Mouse (Mus musculus) liver, embryonic 13.5 days (tissue): ENCODE measurements around the gene Atf7. TPM values are rescaled to one million over a fixed set of nuclear protein-coding genes. Genes with fewer than 3 reads are reported as not detected.

ENCODE experiments used
- ATAC-seq: fragments of 200-750 bp; cut with Nextera tagmentation; 2 replicates; pipeline ENCODE4 v1.8.0; 2017; ENCODE audit warnings: low read depth, mild to moderate bottlenecking, moderate number of reproducible peaks, moderate library complexity
- DNase-seq: peaks from one replicate; pipeline ENCODE4 v3.0.0; 2022
- H3K27ac ChIP-seq: fragments of 300-500 bp; sonication (generic); 2 replicates; pipeline ENCODE4 v1.5.1; 2015; ENCODE audit warnings: moderate library complexity, mild to moderate bottlenecking, inconsistent platforms
- H3K27me3 ChIP-seq: fragments of 300-500 bp; sonication (generic); 2 replicates; pipeline ENCODE4 v1.6.1; 2015; ENCODE audit warnings: mild to moderate bottlenecking, inconsistent platforms
- H3K36me3 ChIP-seq: fragments of 300-500 bp; sonication (generic); 2 replicates; pipeline ENCODE4 v1.6.1; 2015; ENCODE audit warnings: mild to moderate bottlenecking, inconsistent platforms
- H3K4me1 ChIP-seq: fragments of 300-500 bp; sonication (generic); replicated peaks from 2 replicates; pipeline ENCODE4 v1.6.1; 2015; ENCODE audit warnings: inconsistent platforms
- H3K4me2 ChIP-seq: fragments of 300-500 bp; sonication (generic); 2 replicates; pipeline ENCODE4 v1.6.1; 2015; ENCODE audit warnings: inconsistent platforms, mild to moderate bottlenecking, moderate library complexity
- H3K4me3 ChIP-seq: fragments of 300-500 bp; sonication (generic); replicated peaks from 2 replicates; pipeline ENCODE4 v1.5.1; 2015; ENCODE audit warnings: mild to moderate bottlenecking, inconsistent platforms
- H3K9ac ChIP-seq: fragments of 300-500 bp; sonication (generic); 2 replicates; pipeline ENCODE4 v1.6.1; 2015; ENCODE audit warnings: mild to moderate bottlenecking, inconsistent platforms
- H3K9me3 ChIP-seq: fragments of 300-500 bp; sonication (generic); replicated peaks from 2 replicates; pipeline ENCODE4 v1.6.1; 2016; ENCODE audit warnings: inconsistent platforms
- WGBS: fragments of 180-500 bp; shearing (Covaris S2); methylation state at CpG from one replicate; pipeline ENCODE4 v1.1.7; 2015; ENCODE audit not compliant: insufficient replicate concordance; 5-methylcytosine and 5-hydroxymethylcytosine counted together
- polyA plus RNA-seq: library from polyadenylated mRNA; unstranded; fragments of >200 nt; fragmentation: Nextera tagmentation; extraction: Ambion mirVana; gene quantifications from 2 replicates; pipeline ENCODE4 v1.2.1, GENCODE M21; 2015

Atf7 gene
- polyA plus RNA-seq, 1 experiment from 2014 or later, result 8.6 TPM

DNA sequence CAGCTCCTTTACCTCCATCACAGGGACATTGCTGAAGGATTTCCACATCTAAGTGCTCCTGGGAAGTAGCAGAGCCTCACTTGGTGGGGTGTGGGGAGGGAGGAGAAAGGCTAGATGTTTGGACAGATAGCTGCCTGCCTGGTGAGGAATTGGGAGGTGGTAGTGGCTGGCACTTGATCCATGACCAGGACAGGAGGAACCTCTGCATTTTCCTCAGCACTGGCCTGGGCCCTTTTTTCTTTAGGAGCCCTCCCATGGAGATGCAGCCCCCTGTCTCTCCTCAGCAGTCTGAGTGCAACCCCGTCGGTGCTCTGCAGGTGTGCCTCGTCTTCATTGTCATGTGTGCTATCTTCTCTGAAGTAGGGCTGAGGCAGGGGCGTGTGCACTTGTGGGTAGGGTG lies 103.8 kb downstream of the Atf7 start:
- Histone ChIP-seq H3K9me3 (no peaks in the 10 kb centered on the region), H3K36me3 (peaks cover 40% of the 10 kb centered on the region), H3K4me3 (no peak overlapping the region), H3K4me1 (peaks cover 44% of the 10 kb centered on the region), H3K27ac (0 out of 2 replicates have a peak overlapping the region, but pooled peaks have one; percentile 96), H3K9ac (no peak overlapping the region), H3K4me2 (no peak overlapping the region), H3K27me3 (no peaks in the 10 kb centered on the region; the same call in 1 of the 2 replicates)
- DNase-seq, result no peak
- ATAC-seq, result no peak
- WGBS, result 58% methylated on average over 4 of the region's 4 CpGs

DNA sequence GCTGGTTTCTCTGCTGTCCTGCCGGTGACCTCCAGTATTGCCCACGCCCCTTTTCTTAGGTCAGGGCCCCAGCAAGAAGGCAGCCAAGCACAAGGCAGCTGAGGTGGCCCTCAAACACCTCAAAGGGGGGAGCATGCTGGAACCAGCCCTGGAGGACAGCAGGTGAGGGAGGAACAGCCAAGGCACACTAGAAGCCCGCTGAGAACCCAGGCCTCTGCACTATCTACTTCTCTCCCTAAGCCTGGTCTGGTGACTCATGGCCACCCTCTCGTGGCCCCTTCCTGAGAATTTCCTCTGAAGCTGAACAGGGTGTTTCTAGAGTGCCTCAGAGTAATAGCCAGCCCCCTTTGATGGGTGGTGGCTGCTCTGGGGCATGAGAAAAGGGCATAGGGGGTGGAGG lies 104.8 kb downstream of the Atf7 start:
- Histone ChIP-seq H3K4me2 (peak overlapping the region; percentile 98), H3K4me1 (peaks cover 51% of the 10 kb centered on the region), H3K36me3 (peaks cover 38% of the 10 kb centered on the region), H3K9ac (peak overlapping the region; percentile 87), H3K27me3 (peaks cover 5% of the 10 kb centered on the region; the same call in 1 of the 2 replicates), H3K9me3 (no peaks in the 10 kb centered on the region), H3K4me3 (peak overlapping the region; percentile 81; the same call in 1 of the 2 replicates), H3K27ac (peak overlapping the region; percentile 96)
- WGBS, result 24% methylated on average over 4 of the region's 4 CpGs
- ATAC-seq, result no peak
- DNase-seq, result no peak

GRCm38 (mm10) chr15:102519211-102520141 lies 105.8 kb downstream of the Atf7 start:
- peak overlapping the region; percentile 96 for H3K27ac ChIP-seq
- ATAC-seq (no peak), DNase-seq (no peak)
- H3K36me3 ChIP-seq, result peaks cover 36% of the 10 kb centered on the region
- peak overlapping the region; percentile 98 for H3K4me2 ChIP-seq
- H3K9ac ChIP-seq, result peak overlapping the region; percentile 87
- peaks cover 5% of the 10 kb centered on the region; the same call in 1 of the 2 replicates for H3K27me3 ChIP-seq
- WGBS, result 35% methylated on average over 17 of the region's 17 CpGs
- no peaks in the 10 kb centered on the region for H3K9me3 ChIP-seq
- H3K4me1 ChIP-seq, result peaks cover 51% of the 10 kb centered on the region
- H3K4me3 ChIP-seq, result peak overlapping the region; percentile 81

- Histone ChIP-seq H3K27me3 (peaks cover 5% of the 10 kb centered on the region; the same call in 1 of the 2 replicates), H3K9ac (peak overlapping the region; percentile 87), H3K36me3 (peaks cover 30% of the 10 kb centered on the region), H3K4me1 (peaks cover 51% of the 10 kb centered on the region), H3K4me2 (peak overlapping the region; percentile 98), H3K9me3 (no peaks in the 10 kb centered on the region), H3K27ac (peak overlapping the region; percentile 96), H3K4me3 (peak overlapping the region; percentile 81)
- WGBS, result 4% methylated on average over 9 of the region's 9 CpGs
- DNase-seq, result no peak
- ATAC-seq, result no peak
These were observed 106.4 kb downstream of the Atf7 start for GRCm38 (mm10) chr15:102518859-102519201.

DNA sequence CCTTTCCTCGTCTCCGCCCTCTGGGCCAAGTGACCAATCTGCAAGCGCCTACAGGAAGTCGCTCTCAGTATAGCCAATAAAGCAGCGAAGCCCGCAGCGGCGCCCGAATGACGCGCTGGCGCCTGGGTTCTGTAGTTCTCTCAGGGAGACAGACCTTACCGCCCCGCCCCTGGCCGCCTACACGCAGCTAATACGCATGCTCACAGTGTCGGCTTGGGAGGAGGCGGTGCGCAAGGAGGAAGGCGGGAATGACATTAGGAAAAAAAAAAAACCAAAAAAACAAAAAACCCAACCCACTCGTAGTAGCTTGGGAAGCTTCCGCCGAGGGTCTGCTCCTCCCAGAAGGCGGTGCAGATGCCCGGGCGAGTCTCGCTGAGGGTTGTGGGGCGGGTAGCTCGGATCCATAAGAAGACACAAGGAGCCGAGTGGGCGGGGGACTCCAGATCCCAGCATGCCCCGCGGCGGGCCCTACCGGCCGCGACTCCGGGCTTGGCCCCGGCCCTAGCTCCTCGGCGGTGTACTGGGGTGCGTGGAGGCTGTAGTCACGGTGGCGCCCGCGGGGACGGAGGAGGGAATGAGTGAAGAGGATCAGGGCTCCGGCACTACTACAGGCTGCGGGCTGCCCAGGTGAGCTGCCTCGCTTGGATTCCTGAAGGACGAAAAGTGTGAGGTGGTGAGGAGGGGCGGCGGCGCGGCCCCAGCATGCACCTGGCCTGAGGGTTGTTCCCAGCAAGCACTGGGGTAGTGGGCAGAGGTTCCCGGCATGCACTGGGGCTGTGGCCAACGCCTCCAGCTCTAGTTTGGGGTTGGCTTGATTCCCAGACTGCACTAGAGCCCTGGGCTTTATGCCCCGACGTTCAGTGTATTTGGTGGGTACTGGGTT lies 107.0 kb downstream of the Atf7 start, which contains the start of gene Tarbp2:
Gene Tarbp2, plus strand, starts transcription at position 217 of the 883 bp plus-strand sequence.
- Histone ChIP-seq H3K27me3 (peaks cover 5% of the 10 kb centered on the region; the same call in 1 of the 2 replicates), H3K4me2 (peak within 1 kb of the TSS; percentile 98)
- WGBS, result under 1% methylated on average over 60 of the region's 60 CpGs

DNA sequence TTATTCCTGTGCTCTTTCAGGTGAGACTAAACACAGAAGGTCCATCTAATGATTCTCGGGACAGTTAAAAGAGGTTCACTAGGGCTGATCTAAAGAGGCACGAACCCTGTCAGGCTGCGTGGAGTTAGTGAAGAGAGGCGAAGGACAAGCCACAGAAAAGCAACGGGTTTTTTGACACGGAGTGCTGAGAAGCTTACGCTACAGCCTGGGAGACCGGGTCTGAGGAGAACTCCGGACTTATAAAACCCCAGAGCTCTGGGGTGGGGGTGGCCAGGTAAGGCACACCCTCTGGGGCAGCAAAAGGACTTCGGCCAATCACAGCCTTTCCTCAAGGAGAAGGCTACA lies 107.7 kb downstream of the Atf7 start:
- H3K4me1 ChIP-seq, result peaks cover 51% of the 10 kb centered on the region
- no peak for DNase-seq
- peak overlapping the region; percentile 75 for H3K9ac ChIP-seq
- H3K4me2 ChIP-seq, result peak overlapping the region; percentile 98
- H3K4me3 ChIP-seq, result peak overlapping the region; percentile 81
- no peak for ATAC-seq
- H3K27me3 ChIP-seq, result peaks cover 5% of the 10 kb centered on the region; the same call in 1 of the 2 replicates
- WGBS, result 1% methylated on average over 10 of the region's 10 CpGs
- H3K9me3 ChIP-seq, result no peaks in the 10 kb centered on the region
- H3K36me3 ChIP-seq, result peaks cover 21% of the 10 kb centered on the region
- peak overlapping the region; percentile 85 for H3K27ac ChIP-seq

More for the DNA sequence above, 107.0 kb downstream of the Atf7 start, which contains the start of gene Tarbp2:
- DNase-seq (peak; percentile 100), ATAC-seq (peak; percentile 92)
- H3K36me3 ChIP-seq, result peaks cover 26% of the 10 kb centered on the region
- H3K9ac ChIP-seq, result peak within 1 kb of the TSS; percentile 87
- peak within 1 kb of the TSS; percentile 81 for H3K4me3 ChIP-seq
- H3K9me3 ChIP-seq, result no peaks in the 10 kb centered on the region
- peaks cover 51% of the 10 kb centered on the region for H3K4me1 ChIP-seq
- H3K27ac ChIP-seq, result peak within 1 kb of the TSS; percentile 96

DNA sequence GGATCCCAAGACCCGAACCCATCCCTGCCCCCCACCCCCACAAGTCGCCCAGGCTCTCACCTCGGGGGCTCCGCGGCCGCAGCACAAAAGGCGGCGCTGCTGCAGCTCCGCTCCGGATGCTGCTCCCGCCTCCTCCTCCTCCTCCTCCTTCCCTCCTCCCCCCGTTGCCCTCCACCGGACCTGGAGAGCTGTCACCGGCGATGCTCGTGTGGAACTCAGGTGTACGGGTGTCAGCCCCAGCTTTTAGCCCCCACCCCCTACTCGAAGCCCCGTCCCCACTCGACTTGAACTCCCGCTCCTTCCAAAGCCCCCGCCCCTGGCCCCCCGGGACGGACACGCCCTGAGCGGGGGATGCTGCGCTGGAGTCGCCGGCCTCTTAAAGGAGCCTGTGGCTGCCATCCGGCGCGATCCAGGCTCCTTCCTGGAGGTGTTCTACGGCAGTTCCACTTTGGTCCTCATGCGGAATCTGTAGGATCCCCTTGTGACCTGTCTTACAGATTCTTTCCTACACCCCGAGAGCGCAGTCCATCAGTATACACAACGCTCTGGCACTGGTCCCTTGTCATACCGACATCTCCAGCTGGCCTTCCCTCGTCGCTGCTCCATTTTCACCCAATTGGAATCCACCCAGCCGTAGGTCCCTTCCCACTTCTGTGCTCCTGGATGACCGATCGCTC lies 108.4 kb downstream of the Atf7 start, which contains the start of gene Map3k12:
Gene Map3k12, minus strand, starts transcription at position 337 of the 677 bp plus-strand sequence.
- H3K36me3 ChIP-seq, result peaks cover 13% of the 10 kb centered on the region
- peak within 1 kb of the TSS; percentile 98 for H3K4me2 ChIP-seq
- peak within 1 kb of the TSS; percentile 85 for H3K27ac ChIP-seq
- H3K4me3 ChIP-seq, result peak within 1 kb of the TSS; percentile 81
- peak within 1 kb of the TSS; percentile 75 for H3K9ac ChIP-seq
- DNase-seq (peak; percentile 47), ATAC-seq (no peak)
- H3K9me3 ChIP-seq, result no peaks in the 10 kb centered on the region
- peaks cover 9% of the 10 kb centered on the region; the same call in 1 of the 2 replicates for H3K27me3 ChIP-seq
- WGBS, result 1% methylated on average over 43 of the region's 43 CpGs
- H3K4me1 ChIP-seq, result peaks cover 51% of the 10 kb centered on the region

DNA sequence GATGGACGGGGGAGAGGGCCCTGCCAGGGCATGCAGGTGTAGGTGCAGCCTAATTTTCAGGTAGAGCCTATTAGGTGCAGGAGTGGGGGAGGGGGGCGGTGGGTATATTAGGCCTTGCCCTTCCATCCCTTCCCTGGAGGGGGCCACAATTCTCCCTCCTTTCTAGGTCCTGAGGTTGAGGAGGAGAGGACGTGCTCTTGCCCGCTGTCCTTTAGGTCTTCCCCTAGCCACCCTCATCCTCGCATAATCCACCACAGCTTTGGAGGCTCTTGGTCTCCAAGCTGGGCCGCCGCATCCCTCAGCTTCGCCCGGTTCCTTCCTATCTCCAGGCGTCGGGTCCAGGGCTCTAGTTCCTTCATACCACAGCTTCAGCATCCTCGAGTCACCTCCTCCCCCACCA lies 109.0 kb downstream of the Atf7 start:
- Histone ChIP-seq H3K4me3 (peak overlapping the region; percentile 81), H3K36me3 (peaks cover 7% of the 10 kb centered on the region; the same call in 1 of the 2 replicates), H3K9me3 (no peaks in the 10 kb centered on the region), H3K27me3 (peaks cover 15% of the 10 kb centered on the region; the same call in 1 of the 2 replicates), H3K4me2 (peak overlapping the region; percentile 98), H3K9ac (peak overlapping the region; percentile 75), H3K4me1 (peaks cover 50% of the 10 kb centered on the region), H3K27ac (no peak overlapping the region)
- ATAC-seq (no peak), DNase-seq (no peak)
- 11% methylated on average over 12 of the region's 12 CpGs for WGBS

GRCm38 (mm10) chr15:102515791-102516190 lies 109.5 kb downstream of the Atf7 start:
- ATAC-seq (no peak), DNase-seq (no peak)
- peaks cover 2% of the 10 kb centered on the region; the same call in 1 of the 2 replicates for H3K36me3 ChIP-seq
- peaks cover 50% of the 10 kb centered on the region for H3K4me1 ChIP-seq
- peaks cover 16% of the 10 kb centered on the region; the same call in 1 of the 2 replicates for H3K27me3 ChIP-seq
- peak overlapping the region; percentile 98 for H3K4me2 ChIP-seq
- H3K27ac ChIP-seq, result no peak overlapping the region
- H3K4me3 ChIP-seq, result peak overlapping the region; percentile 81; the same call in 1 of the 2 replicates
- 59% methylated on average over 4 of the region's 4 CpGs for WGBS
- peak overlapping the region; percentile 75 for H3K9ac ChIP-seq
- H3K9me3 ChIP-seq, result no peaks in the 10 kb centered on the region

DNA sequence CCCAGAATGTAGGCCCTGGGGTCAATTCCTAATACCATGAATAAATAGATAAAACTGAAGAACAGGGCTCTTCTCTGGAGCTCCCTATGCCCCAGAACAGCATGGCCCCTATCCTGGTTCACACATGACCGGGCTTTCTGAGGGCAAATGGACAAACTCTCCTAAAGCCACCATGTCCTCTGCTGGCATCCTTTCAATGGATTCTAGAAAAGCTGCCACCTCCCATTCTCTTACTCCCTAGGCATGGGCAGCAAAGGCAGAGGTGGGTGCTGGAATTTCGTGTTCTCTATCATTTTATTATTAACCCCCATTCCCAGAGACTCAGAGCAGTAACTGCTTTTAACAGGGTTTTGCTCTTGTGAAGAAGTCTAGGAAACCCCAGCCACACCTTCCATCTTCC lies 110.0 kb downstream of the Atf7 start:
- Histone ChIP-seq H3K27ac (no peak overlapping the region), H3K9me3 (no peaks in the 10 kb centered on the region), H3K4me2 (no peak overlapping the region), H3K27me3 (peaks cover 20% of the 10 kb centered on the region; the same call in 1 of the 2 replicates), H3K36me3 (no peaks in the 10 kb centered on the region), H3K9ac (no peak overlapping the region), H3K4me1 (peaks cover 50% of the 10 kb centered on the region), H3K4me3 (no peak overlapping the region)
- ATAC-seq, result no peak
- WGBS, result 58% methylated on average over 2 of the region's 2 CpGs
- no peak for DNase-seq
